Mouse (Mus musculus): ENCODE results near the gene Letmd1.

DNA sequence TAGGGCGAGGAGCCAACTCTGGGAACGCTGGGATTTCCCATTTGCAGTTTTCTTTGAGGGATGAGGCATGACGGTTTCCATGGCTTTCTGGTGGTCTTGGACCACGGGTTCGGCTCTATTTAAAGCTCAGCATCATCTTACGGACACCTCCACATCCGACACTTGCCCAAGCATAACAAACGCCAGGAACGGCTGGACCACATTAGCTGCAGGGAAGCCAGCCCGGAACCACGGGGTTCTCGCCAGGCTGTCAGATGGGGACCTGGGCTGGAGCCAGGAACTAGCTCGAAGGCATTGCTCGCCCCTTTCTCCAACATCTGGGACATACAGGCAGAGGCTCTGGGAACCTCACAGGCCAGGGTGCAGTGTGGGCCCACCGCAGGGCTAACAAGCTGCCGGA, 17.6 kb upstream of the Letmd1 start:
- TF ChIP-seq CTCF (IDR thresholded peaks at IDR 0.05; ENCODE audit: extremely low read depth, insufficient read length, insufficient replicate concordance, low read depth, low read length) (no peak), POLR2A (IDR thresholded peaks at IDR 0.05; ENCODE audit: low read depth, low read length) (no peak)
